Mouse (Mus musculus): Measurements from ENCODE around the gene Adgra3. TPM values are rescaled to one million over a fixed set of nuclear protein-coding genes. Genes with fewer than 3 reads are reported as not detected.

Gene Adgra3
- polyA plus RNA-seq, 1 experiment from 2014 or later, result 31.6 TPM

GRCm38 (mm10) chr5:49999764-50000163, 59.0 kb downstream of the Adgra3 start:
- no peaks in the 10 kb centered on the region for H3K27me3 ChIP-seq (ENCODE audit: control insufficient read depth, insufficient read depth, low read length)
- H3K4me3 ChIP-seq (ENCODE audit: low read depth, low read length), result no peak overlapping the region
- WGBS, result 80% methylated on average over 9 of the region's 9 CpGs
- no peak overlapping the region for H3K27ac ChIP-seq (ENCODE audit: low read depth, low read length)
- DNase-seq (ENCODE audit: low spot score) (no peak), ATAC-seq (ENCODE audit: low FRiP score) (no peak)
- H3K9ac ChIP-seq (ENCODE audit: low read depth, low read length), result no peak overlapping the region
- no peaks in the 10 kb centered on the region for H3K4me1 ChIP-seq (replicated peaks; ENCODE audit: control insufficient read depth, insufficient read depth, low read length)
- H3K36me3 ChIP-seq (ENCODE audit: control insufficient read depth, insufficient read depth, low read length), result 0 out of 2 replicates have a peak, but pooled peaks cover 4% of the 10 kb centered on the region
- H3K9me3 ChIP-seq (ENCODE audit: control insufficient read depth, low read length), result no peaks in the 10 kb centered on the region
- H3K4me2 ChIP-seq (replicated peaks; ENCODE audit: low read depth, low read length), result no peak overlapping the region

GRCm38 (mm10) chr5:49997019-49997418, 61.8 kb downstream of the Adgra3 start:
- H3K4me3 ChIP-seq (ENCODE audit: low read depth, low read length), result no peak overlapping the region
- no peak for ATAC-seq (ENCODE audit: low FRiP score)
- 87% methylated on average over 6 of the region's 6 CpGs for WGBS

DNA sequence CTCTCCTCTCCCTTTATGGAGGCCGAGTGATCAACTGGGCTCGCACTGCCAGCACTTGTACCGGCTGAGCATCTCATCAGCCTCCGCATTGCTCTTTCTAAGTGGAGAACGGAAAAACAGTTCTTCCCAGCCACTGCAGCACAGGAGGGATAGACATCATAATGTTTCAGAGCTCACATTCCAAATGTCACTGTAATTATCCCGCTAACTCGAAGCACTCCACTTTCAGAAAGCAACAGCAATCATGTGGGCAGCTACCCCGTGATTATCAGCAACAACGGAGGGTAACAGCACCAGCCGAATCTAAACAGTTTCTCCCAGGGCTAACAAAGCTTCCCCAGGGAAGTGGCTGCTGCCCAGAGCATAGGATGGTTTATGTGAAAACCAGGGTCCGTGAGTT, 62.3 kb downstream of the Adgra3 start:
- no peak overlapping the region for H3K4me2 ChIP-seq (replicated peaks; ENCODE audit: low read depth, low read length)
- no peak overlapping the region for H3K9ac ChIP-seq (ENCODE audit: low read depth, low read length)
- H3K4me3 ChIP-seq (ENCODE audit: low read depth, low read length), result no peak overlapping the region
- ATAC-seq (ENCODE audit: low FRiP score), result no peak
- DNase-seq (ENCODE audit: low spot score), result no peak
- H3K36me3 ChIP-seq (ENCODE audit: control insufficient read depth, insufficient read depth, low read length), result 0 out of 2 replicates have a peak, but pooled peaks cover 4% of the 10 kb centered on the region
- H3K27me3 ChIP-seq (ENCODE audit: control insufficient read depth, insufficient read depth, low read length), result no peaks in the 10 kb centered on the region
- 87% methylated on average over 11 of the region's 11 CpGs for WGBS
- H3K4me1 ChIP-seq (replicated peaks; ENCODE audit: control insufficient read depth, insufficient read depth, low read length), result no peaks in the 10 kb centered on the region
- H3K27ac ChIP-seq (ENCODE audit: low read depth, low read length), result no peak overlapping the region
- no peaks in the 10 kb centered on the region for H3K9me3 ChIP-seq (ENCODE audit: control insufficient read depth, low read length)

More at GRCm38 (mm10) chr5:49997019-49997418, 61.8 kb downstream of the Adgra3 start:
- H3K9me3 ChIP-seq (ENCODE audit: control insufficient read depth, low read length), result no peaks in the 10 kb centered on the region
- H3K27ac ChIP-seq (ENCODE audit: low read depth, low read length), result no peak overlapping the region
- 0 out of 2 replicates have a peak, but pooled peaks cover 4% of the 10 kb centered on the region for H3K36me3 ChIP-seq (ENCODE audit: control insufficient read depth, insufficient read depth, low read length)
- no peak overlapping the region for H3K9ac ChIP-seq (ENCODE audit: low read depth, low read length)
- no peak for DNase-seq (ENCODE audit: low spot score)
- H3K27me3 ChIP-seq (ENCODE audit: control insufficient read depth, insufficient read depth, low read length), result no peaks in the 10 kb centered on the region
- H3K4me2 ChIP-seq (replicated peaks; ENCODE audit: low read depth, low read length), result no peak overlapping the region
- H3K4me1 ChIP-seq (replicated peaks; ENCODE audit: control insufficient read depth, insufficient read depth, low read length), result no peaks in the 10 kb centered on the region

GRCm38 (mm10) chr5:49990737-49991323, 68.0 kb downstream of the Adgra3 start:
- Histone ChIP-seq H3K9ac (ENCODE audit: low read depth, low read length) (no peak overlapping the region), H3K4me3 (ENCODE audit: low read depth, low read length) (no peak overlapping the region), H3K4me2 (replicated peaks; ENCODE audit: low read depth, low read length) (no peak overlapping the region), H3K4me1 (replicated peaks; ENCODE audit: control insufficient read depth, insufficient read depth, low read length) (no peaks in the 10 kb centered on the region), H3K9me3 (ENCODE audit: control insufficient read depth, low read length) (no peaks in the 10 kb centered on the region), H3K27me3 (ENCODE audit: control insufficient read depth, insufficient read depth, low read length) (no peaks in the 10 kb centered on the region), H3K27ac (ENCODE audit: low read depth, low read length) (no peak overlapping the region), H3K36me3 (ENCODE audit: control insufficient read depth, insufficient read depth, low read length) (no peaks in the 10 kb centered on the region)
- no peak for ATAC-seq (ENCODE audit: low FRiP score)
- no peak for DNase-seq (ENCODE audit: low spot score)
- WGBS, result 91% methylated on average over 8 of the region's 8 CpGs

- no peak overlapping the region for H3K9ac ChIP-seq (ENCODE audit: low read depth, low read length)
- H3K27me3 ChIP-seq (ENCODE audit: control insufficient read depth, insufficient read depth, low read length), result no peaks in the 10 kb centered on the region
- H3K4me3 ChIP-seq (ENCODE audit: low read depth, low read length), result no peak overlapping the region
- no peak for DNase-seq (ENCODE audit: low spot score)
- WGBS, result 81% methylated on average over 10 of the region's 10 CpGs
- no peak overlapping the region for H3K4me2 ChIP-seq (replicated peaks; ENCODE audit: low read depth, low read length)
- H3K27ac ChIP-seq (ENCODE audit: low read depth, low read length), result no peak overlapping the region
- H3K9me3 ChIP-seq (ENCODE audit: control insufficient read depth, low read length), result no peaks in the 10 kb centered on the region
- ATAC-seq (ENCODE audit: low FRiP score), result no peak
- no peaks in the 10 kb centered on the region for H3K36me3 ChIP-seq (ENCODE audit: control insufficient read depth, insufficient read depth, low read length)
- no peaks in the 10 kb centered on the region for H3K4me1 ChIP-seq (replicated peaks; ENCODE audit: control insufficient read depth, insufficient read depth, low read length)
Measured at GRCm38 (mm10) chr5:49988015-49988798, 70.6 kb downstream of the Adgra3 start.

DNA sequence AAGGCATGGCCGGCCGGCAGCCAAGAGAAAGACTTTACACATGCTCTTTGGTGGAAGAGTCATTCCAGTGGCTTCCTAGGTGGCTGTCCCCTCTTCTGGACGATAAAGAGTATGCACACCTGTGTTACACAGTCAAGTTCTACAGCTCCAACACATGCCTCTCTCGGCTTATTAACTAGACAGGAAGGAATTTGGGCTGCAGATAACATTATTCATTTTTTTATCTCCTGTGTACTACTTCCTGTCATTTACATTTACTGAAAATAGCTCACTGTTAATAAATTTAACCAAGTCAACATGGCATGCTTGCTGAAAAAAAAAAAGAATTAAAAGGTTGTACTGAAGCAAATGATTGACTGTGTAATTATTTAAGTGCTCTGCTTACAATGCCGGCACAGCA, 78.1 kb downstream of the Adgra3 start:
- DNase-seq (ENCODE audit: low spot score), result no peak
- no peak for ATAC-seq (ENCODE audit: low FRiP score)
- Histone ChIP-seq H3K4me3 (ENCODE audit: low read depth, low read length) (no peak overlapping the region), H3K9me3 (ENCODE audit: control insufficient read depth, low read length) (no peaks in the 10 kb centered on the region), H3K27ac (ENCODE audit: low read depth, low read length) (no peak overlapping the region), H3K4me2 (replicated peaks; ENCODE audit: low read depth, low read length) (no peak overlapping the region), H3K4me1 (replicated peaks; ENCODE audit: control insufficient read depth, insufficient read depth, low read length) (no peaks in the 10 kb centered on the region), H3K27me3 (ENCODE audit: control insufficient read depth, insufficient read depth, low read length) (no peaks in the 10 kb centered on the region), H3K36me3 (ENCODE audit: control insufficient read depth, insufficient read depth, low read length) (no peaks in the 10 kb centered on the region), H3K9ac (ENCODE audit: low read depth, low read length) (no peak overlapping the region)
- 82% methylated on average over 5 of the region's 5 CpGs for WGBS

DNA sequence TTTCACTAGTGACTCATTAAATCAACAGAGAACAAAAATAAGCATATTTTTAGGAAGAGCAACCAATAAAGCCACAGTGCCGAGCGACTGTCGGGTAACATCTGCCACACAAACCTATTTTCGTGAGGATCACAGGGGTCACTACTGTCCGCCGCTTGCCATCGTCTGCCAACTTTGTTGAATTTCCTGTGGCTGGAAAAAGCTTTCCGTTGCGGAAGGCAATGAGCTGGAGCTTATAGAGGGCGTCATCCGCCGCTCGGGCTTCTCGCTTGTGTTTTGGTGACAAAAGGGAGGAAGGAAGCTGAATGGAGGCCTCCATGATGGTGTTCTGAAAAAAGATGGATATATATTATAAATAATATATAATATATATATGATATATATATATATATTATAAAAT, 79.6 kb downstream of the Adgra3 start:
- Histone ChIP-seq H3K27me3 (ENCODE audit: control insufficient read depth, insufficient read depth, low read length) (no peaks in the 10 kb centered on the region), H3K4me2 (replicated peaks; ENCODE audit: low read depth, low read length) (no peak overlapping the region), H3K27ac (ENCODE audit: low read depth, low read length) (no peak overlapping the region), H3K9ac (ENCODE audit: low read depth, low read length) (no peak overlapping the region), H3K4me1 (replicated peaks; ENCODE audit: control insufficient read depth, insufficient read depth, low read length) (no peaks in the 10 kb centered on the region), H3K4me3 (ENCODE audit: low read depth, low read length) (no peak overlapping the region), H3K9me3 (ENCODE audit: control insufficient read depth, low read length) (no peaks in the 10 kb centered on the region), H3K36me3 (ENCODE audit: control insufficient read depth, insufficient read depth, low read length) (no peaks in the 10 kb centered on the region)
- 92% methylated on average over 14 of the region's 14 CpGs for WGBS
- DNase-seq (ENCODE audit: low spot score) (no peak), ATAC-seq (ENCODE audit: low FRiP score) (no peak)

DNA sequence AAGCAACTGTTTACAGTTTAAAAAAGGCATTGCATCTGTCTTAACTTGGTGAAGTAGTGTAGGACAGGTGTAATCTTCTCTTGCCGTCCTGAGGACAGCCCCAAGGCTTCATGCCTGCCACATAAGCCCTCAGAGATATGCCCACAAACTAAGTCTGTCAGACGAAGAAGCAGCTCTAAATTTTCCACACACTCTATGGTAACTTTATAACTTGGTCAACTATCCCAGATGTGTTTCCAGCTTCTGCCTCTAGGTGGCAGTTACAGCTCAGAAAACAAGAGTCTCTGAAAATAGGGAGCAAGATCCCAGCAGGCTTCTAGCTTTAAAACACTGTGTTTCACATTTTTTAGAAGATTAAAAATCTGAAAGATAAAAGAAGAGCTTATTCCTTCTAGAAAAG, 82.8 kb downstream of the Adgra3 start:
- Histone ChIP-seq H3K9me3 (ENCODE audit: control insufficient read depth, low read length) (no peaks in the 10 kb centered on the region), H3K4me3 (ENCODE audit: low read depth, low read length) (no peak overlapping the region), H3K4me2 (replicated peaks; ENCODE audit: low read depth, low read length) (no peak overlapping the region), H3K9ac (ENCODE audit: low read depth, low read length) (no peak overlapping the region), H3K27me3 (ENCODE audit: control insufficient read depth, insufficient read depth, low read length) (no peaks in the 10 kb centered on the region), H3K27ac (ENCODE audit: low read depth, low read length) (no peak overlapping the region), H3K36me3 (ENCODE audit: control insufficient read depth, insufficient read depth, low read length) (no peaks in the 10 kb centered on the region), H3K4me1 (replicated peaks; ENCODE audit: control insufficient read depth, insufficient read depth, low read length) (no peaks in the 10 kb centered on the region)
- WGBS, result 68% methylated on average over 2 of the region's 2 CpGs
- DNase-seq (ENCODE audit: low spot score) (peak; percentile 71), ATAC-seq (ENCODE audit: low FRiP score) (no peak)

DNA sequence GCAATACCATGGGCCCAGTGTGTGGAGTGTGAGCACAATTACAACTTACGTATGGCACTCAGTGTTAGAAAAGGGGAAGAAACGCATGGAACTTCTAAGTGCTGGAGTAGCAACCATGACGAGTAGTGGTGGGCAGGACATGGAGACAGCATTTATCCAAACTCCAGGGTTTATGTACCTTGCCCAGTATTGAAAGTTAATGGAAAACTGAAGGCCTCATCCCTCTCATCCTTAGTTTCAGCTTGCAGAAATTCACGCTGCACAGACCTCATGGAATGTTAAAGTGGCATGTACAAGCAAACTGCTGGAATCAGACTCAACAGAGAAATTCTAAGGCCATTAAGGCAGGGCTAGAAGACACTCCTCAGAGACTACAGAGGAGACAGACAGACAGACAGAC, 84.6 kb downstream of the Adgra3 start:
- no peak overlapping the region for H3K27ac ChIP-seq (ENCODE audit: low read depth, low read length)
- DNase-seq (ENCODE audit: low spot score) (no peak), ATAC-seq (ENCODE audit: low FRiP score) (no peak)
- no peaks in the 10 kb centered on the region for H3K27me3 ChIP-seq (ENCODE audit: control insufficient read depth, insufficient read depth, low read length)
- no peaks in the 10 kb centered on the region for H3K9me3 ChIP-seq (ENCODE audit: control insufficient read depth, low read length)
- H3K4me2 ChIP-seq (replicated peaks; ENCODE audit: low read depth, low read length), result no peak overlapping the region
- WGBS, result 94% methylated on average over 4 of the region's 4 CpGs
- peaks cover 2% of the 10 kb centered on the region; the same call in 1 of the 2 replicates for H3K36me3 ChIP-seq (ENCODE audit: control insufficient read depth, insufficient read depth, low read length)
- no peak overlapping the region for H3K9ac ChIP-seq (ENCODE audit: low read depth, low read length)
- no peaks in the 10 kb centered on the region for H3K4me1 ChIP-seq (replicated peaks; ENCODE audit: control insufficient read depth, insufficient read depth, low read length)
- H3K4me3 ChIP-seq (ENCODE audit: low read depth, low read length), result no peak overlapping the region
